Mouse (Mus musculus): ENCODE data around the gene Tarbp2. TPM values are rescaled to one million over a fixed set of nuclear protein-coding genes. Genes with fewer than 3 reads are reported as not detected.

Tarbp2 gene
- polyA plus RNA-seq, 1 experiment from 2014 or later, result 99.3 TPM

DNA sequence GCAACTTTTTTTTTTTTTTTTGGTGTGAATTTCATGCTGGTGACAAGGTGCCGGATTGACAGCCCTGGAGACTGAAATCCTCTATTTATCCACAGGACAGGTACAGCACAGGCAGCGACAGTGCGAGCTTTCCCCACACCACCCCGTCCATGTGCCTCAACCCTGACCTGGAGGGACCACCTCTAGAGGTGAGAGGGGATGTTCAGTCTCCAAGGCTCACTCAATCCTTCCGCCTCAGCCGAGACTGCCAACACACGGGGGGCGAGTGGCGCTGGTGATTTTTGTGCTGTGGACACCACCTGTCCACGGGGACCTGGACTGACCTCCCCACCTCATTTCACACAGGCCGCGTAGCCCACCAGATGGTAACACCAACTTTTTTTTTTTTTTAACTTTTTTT lies 32.1 kb upstream of the Tarbp2 start:
- H3K27me3 ChIP-seq (ENCODE audit: insufficient read depth, low read length), result no peaks in the 10 kb centered on the region

DNA sequence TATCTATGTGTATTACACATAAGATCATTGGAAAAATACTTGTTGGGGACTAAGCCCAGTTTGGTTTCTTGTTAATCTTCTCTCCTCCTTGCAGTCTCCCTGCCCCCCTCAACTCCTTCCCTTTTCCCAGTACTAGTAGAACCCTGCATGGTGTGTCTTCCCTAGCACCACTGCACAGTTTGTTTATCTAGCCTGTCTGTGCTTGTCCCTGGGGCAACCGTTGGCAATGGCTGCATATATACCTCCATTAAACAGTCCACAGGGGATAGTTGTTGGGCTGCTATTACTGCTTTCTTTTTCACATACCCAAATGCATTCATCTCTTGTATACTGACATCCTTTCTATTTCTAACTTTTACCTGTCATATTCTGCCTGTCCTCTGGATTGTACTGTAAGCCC lies 30.3 kb upstream of the Tarbp2 start:
- H3K27ac ChIP-seq (ENCODE audit: low read length), result no peak overlapping the region
- H3K4me3 ChIP-seq (ENCODE audit: low read length), result no peak overlapping the region
- H3K4me1 ChIP-seq (ENCODE audit: insufficient read depth, low read length), result no peaks in the 10 kb centered on the region
- WGBS, result 68% methylated on average over 1 of the region's 1 CpGs
- no peaks in the 10 kb centered on the region for H3K27me3 ChIP-seq (ENCODE audit: insufficient read depth, low read length)
- H3K9me3 ChIP-seq (ENCODE audit: low read length), result no peaks in the 10 kb centered on the region
- no peak overlapping the region for H3K4me2 ChIP-seq (replicated peaks; ENCODE audit: low read depth, low read length)
- H3K9ac ChIP-seq (replicated peaks; ENCODE audit: low read length), result no peak overlapping the region
- ATAC-seq (ENCODE audit: low FRiP score, low TSS enrichment), result no peak
- H3K36me3 ChIP-seq (ENCODE audit: insufficient read depth, low read length), result peaks cover 65% of the 10 kb centered on the region

More for the DNA sequence above, 32.1 kb upstream of the Tarbp2 start:
- peaks cover 68% of the 10 kb centered on the region for H3K36me3 ChIP-seq (ENCODE audit: insufficient read depth, low read length)
- H3K4me3 ChIP-seq (ENCODE audit: low read length), result no peak overlapping the region
- H3K4me1 ChIP-seq (ENCODE audit: insufficient read depth, low read length), result no peaks in the 10 kb centered on the region
- H3K4me2 ChIP-seq (replicated peaks; ENCODE audit: low read depth, low read length), result no peak overlapping the region
- 0 out of 2 replicates have a peak, but pooled peaks have one; percentile 23 for ATAC-seq (ENCODE audit: low FRiP score, low TSS enrichment)
- H3K27ac ChIP-seq (ENCODE audit: low read length), result no peak overlapping the region
- H3K9me3 ChIP-seq (ENCODE audit: low read length), result no peaks in the 10 kb centered on the region
- 90% methylated on average over 12 of the region's 12 CpGs for WGBS
- no peak overlapping the region for H3K9ac ChIP-seq (replicated peaks; ENCODE audit: low read length)

DNA sequence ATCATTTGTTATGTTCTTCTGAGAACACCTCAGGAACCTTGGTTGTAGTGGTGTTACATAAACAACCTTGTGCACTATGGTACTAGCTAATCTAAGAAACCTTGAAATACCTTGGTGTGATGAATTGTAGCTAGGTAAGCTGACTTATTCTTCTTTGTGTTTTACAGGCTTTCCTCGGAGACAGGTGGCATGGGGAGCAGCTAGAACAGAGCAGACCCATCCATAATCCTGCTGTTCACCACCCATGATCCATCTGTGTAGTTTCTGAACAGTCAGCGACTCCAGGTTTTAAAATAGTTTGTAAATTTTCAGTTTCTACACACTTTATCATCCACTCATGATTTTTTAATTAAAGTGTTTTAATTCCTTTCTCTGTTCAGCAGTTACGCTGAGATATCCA lies 19.7 kb upstream of the Tarbp2 start:
- Histone ChIP-seq H3K36me3 (ENCODE audit: insufficient read depth, low read length) (peaks cover 79% of the 10 kb centered on the region), H3K9ac (replicated peaks; ENCODE audit: low read length) (no peak overlapping the region), H3K4me1 (ENCODE audit: insufficient read depth, low read length) (peaks cover 7% of the 10 kb centered on the region), H3K27me3 (ENCODE audit: insufficient read depth, low read length) (no peaks in the 10 kb centered on the region), H3K4me3 (ENCODE audit: low read length) (no peak overlapping the region), H3K9me3 (ENCODE audit: low read length) (no peaks in the 10 kb centered on the region), H3K4me2 (replicated peaks; ENCODE audit: low read depth, low read length) (no peak overlapping the region), H3K27ac (ENCODE audit: low read length) (no peak overlapping the region)
- WGBS, result 90% methylated on average over 3 of the region's 3 CpGs
- ATAC-seq (ENCODE audit: low FRiP score, low TSS enrichment), result no peak

DNA sequence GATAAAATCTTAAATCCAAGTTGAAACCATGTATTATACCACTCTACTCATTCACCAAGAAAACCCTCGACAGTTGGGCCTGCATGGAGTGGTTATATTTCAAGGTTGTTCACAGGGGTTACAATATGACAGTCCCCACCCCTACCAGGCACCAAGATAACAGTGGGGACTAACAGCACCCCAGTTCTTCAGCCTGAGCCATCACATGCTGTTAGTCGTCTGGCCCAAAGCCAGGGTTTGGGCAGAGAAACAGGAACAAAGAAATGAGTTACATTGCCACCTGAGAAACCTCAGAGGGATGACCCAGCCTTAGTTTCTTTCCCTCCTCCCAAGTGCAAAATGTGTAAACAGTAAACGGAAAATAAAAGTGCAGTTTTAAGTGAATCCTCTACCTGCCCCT lies 18.6 kb upstream of the Tarbp2 start:
- H3K4me1 ChIP-seq (ENCODE audit: insufficient read depth, low read length), result peaks cover 7% of the 10 kb centered on the region
- H3K4me2 ChIP-seq (replicated peaks; ENCODE audit: low read depth, low read length), result no peak overlapping the region
- ATAC-seq (ENCODE audit: low FRiP score, low TSS enrichment), result no peak
- 69% methylated on average over 3 of the region's 3 CpGs for WGBS
- no peak overlapping the region for H3K4me3 ChIP-seq (ENCODE audit: low read length)
- H3K27ac ChIP-seq (ENCODE audit: low read length), result no peak overlapping the region
- H3K9me3 ChIP-seq (ENCODE audit: low read length), result no peaks in the 10 kb centered on the region
- H3K27me3 ChIP-seq (ENCODE audit: insufficient read depth, low read length), result no peaks in the 10 kb centered on the region
- peaks cover 81% of the 10 kb centered on the region for H3K36me3 ChIP-seq (ENCODE audit: insufficient read depth, low read length)
- no peak overlapping the region for H3K9ac ChIP-seq (replicated peaks; ENCODE audit: low read length)

DNA sequence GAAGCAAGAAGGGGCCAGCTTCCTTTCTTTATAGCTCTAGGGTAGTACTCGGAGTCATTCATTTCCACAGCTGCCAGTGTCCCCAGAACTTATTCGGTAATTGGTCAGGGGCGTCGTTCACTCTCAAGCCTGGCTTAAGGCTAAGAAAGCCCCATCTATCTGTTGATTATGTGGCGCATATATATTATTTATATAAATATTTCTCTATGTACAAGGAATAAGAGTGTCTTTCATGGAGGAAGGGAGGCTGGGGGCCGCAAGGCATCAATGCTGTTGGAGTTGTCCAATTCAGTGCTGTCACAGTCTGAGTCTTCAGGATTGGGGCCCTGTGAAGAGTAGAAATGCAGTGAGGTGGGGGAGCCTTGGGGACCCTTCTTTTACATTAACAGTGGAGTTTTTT lies 18.1 kb upstream of the Tarbp2 start:
- Histone ChIP-seq H3K9me3 (ENCODE audit: low read length) (no peaks in the 10 kb centered on the region), H3K4me3 (ENCODE audit: low read length) (no peak overlapping the region), H3K9ac (replicated peaks; ENCODE audit: low read length) (no peak overlapping the region), H3K4me2 (replicated peaks; ENCODE audit: low read depth, low read length) (no peak overlapping the region), H3K27ac (ENCODE audit: low read length) (no peak overlapping the region), H3K4me1 (ENCODE audit: insufficient read depth, low read length) (peaks cover 7% of the 10 kb centered on the region), H3K36me3 (ENCODE audit: insufficient read depth, low read length) (peaks cover 80% of the 10 kb centered on the region), H3K27me3 (ENCODE audit: insufficient read depth, low read length) (no peaks in the 10 kb centered on the region)
- WGBS, result 91% methylated on average over 6 of the region's 6 CpGs
- ATAC-seq (ENCODE audit: low FRiP score, low TSS enrichment), result no peak

DNA sequence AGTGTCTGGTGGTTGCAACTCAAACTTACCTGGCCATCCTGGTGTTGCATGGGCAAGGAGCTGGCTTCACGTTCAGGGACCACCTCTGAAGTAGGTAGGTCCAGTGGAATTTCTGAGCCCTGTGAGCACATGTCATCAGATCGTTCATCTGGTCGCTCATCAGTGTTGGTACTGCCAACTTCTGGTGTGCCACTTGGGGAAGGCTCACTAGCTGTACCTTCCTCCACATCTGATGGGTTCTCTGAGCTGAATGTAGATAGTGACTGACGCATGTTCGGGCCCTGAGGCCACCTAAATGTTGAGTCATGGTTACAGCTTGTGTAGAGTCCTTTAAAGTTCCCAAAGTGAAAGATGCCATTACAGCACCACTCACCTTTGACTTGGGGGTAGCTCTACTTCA lies 17.5 kb upstream of the Tarbp2 start:
- H3K4me3 ChIP-seq (ENCODE audit: low read length), result no peak overlapping the region
- H3K27ac ChIP-seq (ENCODE audit: low read length), result no peak overlapping the region
- H3K9me3 ChIP-seq (ENCODE audit: low read length), result no peaks in the 10 kb centered on the region
- H3K9ac ChIP-seq (replicated peaks; ENCODE audit: low read length), result no peak overlapping the region
- WGBS, result 84% methylated on average over 5 of the region's 5 CpGs
- H3K4me2 ChIP-seq (replicated peaks; ENCODE audit: low read depth, low read length), result no peak overlapping the region
- no peak for ATAC-seq (ENCODE audit: low FRiP score, low TSS enrichment)
- H3K27me3 ChIP-seq (ENCODE audit: insufficient read depth, low read length), result no peaks in the 10 kb centered on the region
- peaks cover 14% of the 10 kb centered on the region for H3K4me1 ChIP-seq (ENCODE audit: insufficient read depth, low read length)
- peaks cover 80% of the 10 kb centered on the region for H3K36me3 ChIP-seq (ENCODE audit: insufficient read depth, low read length)

DNA sequence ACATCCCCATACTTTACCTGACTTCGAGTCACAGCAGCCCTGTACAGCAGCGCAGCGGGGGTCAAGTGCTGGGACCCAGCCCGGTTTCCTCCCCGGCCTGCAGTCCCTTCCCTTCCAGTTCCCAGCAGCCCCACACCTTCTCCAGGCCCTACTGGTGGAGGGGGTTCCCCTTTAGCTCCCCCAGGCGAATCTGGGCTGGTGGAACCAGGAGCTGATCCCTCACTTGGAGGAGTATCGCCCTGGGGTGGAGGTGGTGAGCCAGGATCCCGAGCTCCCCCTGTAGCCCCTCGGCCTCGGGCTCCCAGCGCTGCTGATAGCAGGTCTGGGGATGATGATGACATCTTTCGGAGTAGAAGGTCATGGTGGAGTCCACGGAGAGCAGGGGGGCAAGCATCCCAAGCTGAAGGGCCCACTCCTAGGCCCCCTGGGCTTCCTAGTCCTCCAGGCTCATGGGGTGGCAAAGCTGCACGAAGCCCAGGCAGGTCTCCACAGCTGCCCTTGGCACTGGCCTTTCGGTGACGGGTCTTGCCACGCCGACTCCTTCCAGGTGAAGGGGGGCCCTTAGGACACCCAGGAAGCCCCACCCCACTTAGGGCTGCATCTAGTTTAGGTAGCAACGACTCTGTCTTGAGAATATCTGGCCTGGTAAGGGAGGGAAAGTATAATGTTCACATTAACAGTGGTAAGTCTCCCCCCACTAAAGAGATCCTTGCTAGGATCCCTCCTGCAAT lies 16.7 kb upstream of the Tarbp2 start:
- H3K4me1 ChIP-seq (ENCODE audit: insufficient read depth, low read length), result peaks cover 21% of the 10 kb centered on the region
- H3K9ac ChIP-seq (replicated peaks; ENCODE audit: low read length), result no peak overlapping the region
- H3K9me3 ChIP-seq (ENCODE audit: low read length), result no peaks in the 10 kb centered on the region
- no peak overlapping the region for H3K27ac ChIP-seq (ENCODE audit: low read length)
- ATAC-seq (ENCODE audit: low FRiP score, low TSS enrichment), result no peak
- no peak overlapping the region for H3K4me3 ChIP-seq (ENCODE audit: low read length)
- WGBS, result 84% methylated on average over 19 of the region's 19 CpGs
- no peaks in the 10 kb centered on the region for H3K27me3 ChIP-seq (ENCODE audit: insufficient read depth, low read length)
- no peak overlapping the region for H3K4me2 ChIP-seq (replicated peaks; ENCODE audit: low read depth, low read length)
- H3K36me3 ChIP-seq (ENCODE audit: insufficient read depth, low read length), result peaks cover 80% of the 10 kb centered on the region

DNA sequence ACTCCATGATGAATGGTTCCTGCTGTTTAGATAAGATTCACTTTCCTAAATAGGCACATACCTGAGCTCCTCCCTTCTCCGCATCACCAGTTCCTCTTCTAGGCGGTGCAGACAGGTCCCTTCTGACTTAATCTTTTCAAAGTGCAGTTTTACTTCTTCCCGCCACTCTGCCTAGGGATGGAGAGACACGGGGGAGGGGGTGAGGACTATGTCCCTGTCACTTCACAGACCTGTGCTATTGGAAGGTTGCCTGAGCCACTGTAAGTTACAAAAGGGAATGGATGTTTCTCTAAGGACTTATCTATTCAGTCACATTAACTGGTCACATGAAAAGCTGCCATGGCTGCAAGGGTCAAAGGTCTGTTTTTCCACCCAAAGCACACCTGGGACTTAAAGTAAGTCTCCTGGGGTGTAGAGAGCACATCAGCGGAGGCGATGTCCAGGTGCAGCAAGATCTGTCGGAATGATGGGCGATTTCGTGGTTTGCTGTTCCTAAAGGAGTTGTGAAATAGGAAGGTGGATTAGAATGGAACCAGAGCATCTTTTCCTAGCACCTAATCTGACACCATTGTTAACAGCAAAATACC lies 15.6 kb upstream of the Tarbp2 start:
- H3K4me2 ChIP-seq (replicated peaks; ENCODE audit: low read depth, low read length), result no peak overlapping the region
- no peak; the same call in 1 of the 2 replicates for ATAC-seq (ENCODE audit: low FRiP score, low TSS enrichment)
- H3K9me3 ChIP-seq (ENCODE audit: low read length), result no peaks in the 10 kb centered on the region
- H3K27ac ChIP-seq (ENCODE audit: low read length), result no peak overlapping the region
- peaks cover 28% of the 10 kb centered on the region for H3K4me1 ChIP-seq (ENCODE audit: insufficient read depth, low read length)
- no peaks in the 10 kb centered on the region for H3K27me3 ChIP-seq (ENCODE audit: insufficient read depth, low read length)
- WGBS, result 63% methylated on average over 9 of the region's 9 CpGs
- H3K36me3 ChIP-seq (ENCODE audit: insufficient read depth, low read length), result peaks cover 71% of the 10 kb centered on the region
- no peak overlapping the region for H3K9ac ChIP-seq (replicated peaks; ENCODE audit: low read length)
- no peak overlapping the region for H3K4me3 ChIP-seq (ENCODE audit: low read length)

DNA sequence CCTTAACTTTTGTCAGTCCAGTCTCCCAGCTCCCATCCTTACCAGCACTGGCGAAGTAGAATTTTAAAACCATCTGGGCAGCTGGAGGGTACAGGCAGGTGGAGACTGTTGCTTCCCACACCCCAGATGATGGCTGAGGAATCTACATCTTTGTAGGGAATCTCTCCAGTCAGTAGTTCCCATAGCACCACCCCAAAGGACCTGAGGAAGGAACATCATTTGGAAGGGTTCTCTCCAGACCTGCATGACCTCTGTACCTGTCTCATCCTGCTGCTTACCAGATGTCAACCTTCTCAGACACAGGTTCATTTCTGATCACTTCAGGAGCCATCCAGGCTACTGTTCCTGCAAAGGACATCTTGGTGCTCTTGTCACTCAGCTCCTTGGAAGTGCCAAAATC lies 14.5 kb upstream of the Tarbp2 start, which contains the start of gene Gm10337:
Gene Gm10337, plus strand, starts transcription at position 276 of the 400 bp plus-strand sequence.
- WGBS, result 90% methylated on average over 1 of the region's 1 CpGs
- peaks cover 62% of the 10 kb centered on the region for H3K36me3 ChIP-seq (ENCODE audit: insufficient read depth, low read length)
- ATAC-seq (ENCODE audit: low FRiP score, low TSS enrichment), result no peak

More for the DNA sequence above, 14.5 kb upstream of the Tarbp2 start, which contains the start of gene Gm10337:
- Histone ChIP-seq H3K4me2 (replicated peaks; ENCODE audit: low read depth, low read length) (no peak within 1 kb of the TSS), H3K4me1 (ENCODE audit: insufficient read depth, low read length) (peaks cover 28% of the 10 kb centered on the region), H3K9me3 (ENCODE audit: low read length) (no peaks in the 10 kb centered on the region), H3K9ac (replicated peaks; ENCODE audit: low read length) (no peak within 1 kb of the TSS), H3K27ac (ENCODE audit: low read length) (no peak within 1 kb of the TSS), H3K27me3 (ENCODE audit: insufficient read depth, low read length) (no peaks in the 10 kb centered on the region), H3K4me3 (ENCODE audit: low read length) (no peak within 1 kb of the TSS)

Data from kidney, embryonic 16.5 days (tissue).